Mouse (Mus musculus): ENCODE data around the gene Frmd4a. TPM values are rescaled to one million over a fixed set of nuclear protein-coding genes. Genes with fewer than 3 reads are reported as not detected.
"Not testable (repeated sequence)": the region's sequence is repeated elsewhere in the genome, so short reads cannot be mapped to it uniquely, and the experiment has no call there.

Frmd4a gene
- polyA plus RNA-seq, 1 experiment from 2014 or later: 24.2 TPM

GRCm38 (mm10) chr2:4300383-4300811 lies 282.9 kb downstream of the Frmd4a start:
- H3K4me3 ChIP-seq (ENCODE audit: inconsistent target): no peak overlapping the region
- H3K27ac ChIP-seq: no peak overlapping the region
- 21% methylated on average over 13 of the region's 13 CpGs for WGBS (ENCODE audit: missing documents)
- H3K79me2 ChIP-seq (ENCODE audit: inconsistent target): no peaks in the 10 kb centered on the region
- no peaks in the 10 kb centered on the region for H3K36me3 ChIP-seq (ENCODE audit: inconsistent target)

- no peak overlapping the region for H3K4me3 ChIP-seq (ENCODE audit: inconsistent target)
- H3K79me2 ChIP-seq (ENCODE audit: inconsistent target): no peaks in the 10 kb centered on the region
- 1% methylated on average over 5 of the region's 8 CpGs for WGBS (ENCODE audit: missing documents)
- H3K36me3 ChIP-seq (ENCODE audit: inconsistent target): no peaks in the 10 kb centered on the region
- no peak overlapping the region for H3K27ac ChIP-seq
These were observed 283.3 kb downstream of the Frmd4a start for GRCm38 (mm10) chr2:4300816-4301215.

- 20% methylated on average over 5 of the region's 6 CpGs for WGBS (ENCODE audit: missing documents)
- no peaks in the 10 kb centered on the region for H3K36me3 ChIP-seq (ENCODE audit: inconsistent target)
- H3K27ac ChIP-seq: no peak overlapping the region
- H3K79me2 ChIP-seq (ENCODE audit: inconsistent target): no peaks in the 10 kb centered on the region
- H3K4me3 ChIP-seq (ENCODE audit: inconsistent target): no peak overlapping the region
These were observed 283.7 kb downstream of the Frmd4a start for GRCm38 (mm10) chr2:4301256-4301655.

GRCm38 (mm10) chr2:4301692-4302091 lies 284.2 kb downstream of the Frmd4a start:
- Histone ChIP-seq H3K79me2 (ENCODE audit: inconsistent target) (no peaks in the 10 kb centered on the region), H3K27ac (no peak overlapping the region), H3K4me3 (ENCODE audit: inconsistent target) (no peak overlapping the region), H3K36me3 (ENCODE audit: inconsistent target) (no peaks in the 10 kb centered on the region)
- WGBS (ENCODE audit: missing documents): 70% methylated on average over 7 of the region's 7 CpGs

GRCm38 (mm10) chr2:4302119-4302518 lies 284.6 kb downstream of the Frmd4a start:
- H3K4me3 ChIP-seq (ENCODE audit: inconsistent target): no peak overlapping the region
- H3K79me2 ChIP-seq (ENCODE audit: inconsistent target): no peaks in the 10 kb centered on the region
- H3K27ac ChIP-seq: no peak overlapping the region
- 86% methylated on average over 3 of the region's 3 CpGs for WGBS (ENCODE audit: missing documents)
- H3K36me3 ChIP-seq (ENCODE audit: inconsistent target): no peaks in the 10 kb centered on the region

GRCm38 (mm10) chr2:4307076-4307475 lies 289.6 kb downstream of the Frmd4a start:
- H3K36me3 ChIP-seq (ENCODE audit: inconsistent target): no peaks in the 10 kb centered on the region
- H3K4me3 ChIP-seq (ENCODE audit: inconsistent target): no peak overlapping the region
- H3K79me2 ChIP-seq (ENCODE audit: inconsistent target): no peaks in the 10 kb centered on the region
- no peak overlapping the region for H3K27ac ChIP-seq
- WGBS (ENCODE audit: missing documents): 92% methylated on average over 6 of the region's 6 CpGs

- no peaks in the 10 kb centered on the region for H3K36me3 ChIP-seq (ENCODE audit: inconsistent target)
- H3K4me3 ChIP-seq (ENCODE audit: inconsistent target): no peak overlapping the region
- no peaks in the 10 kb centered on the region for H3K79me2 ChIP-seq (ENCODE audit: inconsistent target)
- no peak overlapping the region for H3K27ac ChIP-seq
- 88% methylated on average over 5 of the region's 5 CpGs for WGBS (ENCODE audit: missing documents)
These were observed 297.0 kb downstream of the Frmd4a start for GRCm38 (mm10) chr2:4314545-4314944.

GRCm38 (mm10) chr2:4316589-4316988 lies 299.1 kb downstream of the Frmd4a start:
- no peak overlapping the region for H3K27ac ChIP-seq
- WGBS (ENCODE audit: missing documents): 86% methylated on average over 1 of the region's 2 CpGs
- H3K36me3 ChIP-seq (ENCODE audit: inconsistent target): no peaks in the 10 kb centered on the region
- H3K79me2 ChIP-seq (ENCODE audit: inconsistent target): no peaks in the 10 kb centered on the region
- no peak overlapping the region for H3K4me3 ChIP-seq (ENCODE audit: inconsistent target)

- H3K4me3 ChIP-seq (ENCODE audit: inconsistent target): no peak overlapping the region
- 14% methylated on average over 4 of the region's 4 CpGs for WGBS (ENCODE audit: missing documents)
These were observed 300.6 kb downstream of the Frmd4a start for GRCm38 (mm10) chr2:4318134-4318533.

GRCm38 (mm10) chr2:4326241-4327010 lies 308.9 kb downstream of the Frmd4a start:
- 84% methylated on average over 9 of the region's 9 CpGs for WGBS (ENCODE audit: missing documents)
- Histone ChIP-seq H3K4me3 (ENCODE audit: inconsistent target) (no peak overlapping the region), H3K27ac (no peak overlapping the region), H3K36me3 (ENCODE audit: inconsistent target) (no peaks in the 10 kb centered on the region), H3K79me2 (ENCODE audit: inconsistent target) (no peaks in the 10 kb centered on the region)

More at GRCm38 (mm10) chr2:4318134-4318533, 300.6 kb downstream of the Frmd4a start:
- Histone ChIP-seq H3K36me3 (ENCODE audit: inconsistent target) (no peaks in the 10 kb centered on the region), H3K27ac (no peak overlapping the region), H3K79me2 (ENCODE audit: inconsistent target) (no peaks in the 10 kb centered on the region)

- 85% methylated on average over 4 of the region's 4 CpGs for WGBS (ENCODE audit: missing documents)
- no peak overlapping the region for H3K4me3 ChIP-seq (ENCODE audit: inconsistent target)
- H3K36me3 ChIP-seq (ENCODE audit: inconsistent target): no peaks in the 10 kb centered on the region
- H3K79me2 ChIP-seq (ENCODE audit: inconsistent target): no peaks in the 10 kb centered on the region
- H3K27ac ChIP-seq: no peak overlapping the region
These were observed 309.5 kb downstream of the Frmd4a start for GRCm38 (mm10) chr2:4327011-4327340.

- Histone ChIP-seq H3K4me3 (ENCODE audit: inconsistent target) (no peak overlapping the region), H3K36me3 (ENCODE audit: inconsistent target) (no peaks in the 10 kb centered on the region), H3K27ac (no peak overlapping the region), H3K79me2 (ENCODE audit: inconsistent target) (no peaks in the 10 kb centered on the region)
- WGBS (ENCODE audit: missing documents): 91% methylated on average over 8 of the region's 8 CpGs
These were observed 314.9 kb downstream of the Frmd4a start for GRCm38 (mm10) chr2:4332441-4332840.

- Histone ChIP-seq H3K36me3 (ENCODE audit: inconsistent target) (no peaks in the 10 kb centered on the region), H3K27ac (no peak overlapping the region), H3K79me2 (ENCODE audit: inconsistent target) (no peaks in the 10 kb centered on the region), H3K4me3 (ENCODE audit: inconsistent target) (no peak overlapping the region)
- WGBS (ENCODE audit: missing documents): 39% methylated on average over 4 of the region's 4 CpGs
These were observed 316.7 kb downstream of the Frmd4a start for GRCm38 (mm10) chr2:4334201-4334600.

- WGBS (ENCODE audit: missing documents): 77% methylated on average over 5 of the region's 5 CpGs
- Histone ChIP-seq H3K36me3 (ENCODE audit: inconsistent target) (no peaks in the 10 kb centered on the region), H3K79me2 (ENCODE audit: inconsistent target) (no peaks in the 10 kb centered on the region), H3K27ac (no peak overlapping the region), H3K4me3 (ENCODE audit: inconsistent target) (no peak overlapping the region)
These were observed 317.4 kb downstream of the Frmd4a start for GRCm38 (mm10) chr2:4334936-4335335.

- Histone ChIP-seq H3K27ac (no peak overlapping the region), H3K36me3 (ENCODE audit: inconsistent target) (no peaks in the 10 kb centered on the region), H3K79me2 (ENCODE audit: inconsistent target) (no peaks in the 10 kb centered on the region), H3K4me3 (ENCODE audit: inconsistent target) (no peak overlapping the region)
- 89% methylated on average over 4 of the region's 4 CpGs for WGBS (ENCODE audit: missing documents)
These were observed 318.4 kb downstream of the Frmd4a start for GRCm38 (mm10) chr2:4335881-4336280.

- H3K36me3 ChIP-seq (ENCODE audit: inconsistent target); H3K79me2 ChIP-seq (ENCODE audit: inconsistent target); H3K4me3 ChIP-seq (ENCODE audit: inconsistent target); H3K27ac ChIP-seq: not testable (repeated sequence)
- WGBS (ENCODE audit: missing documents): 81% methylated on average over 7 of the region's 8 CpGs
These were observed 320.8 kb downstream of the Frmd4a start for GRCm38 (mm10) chr2:4338290-4338689.
